Mouse (Mus musculus): Measurements from ENCODE around the gene Clcn1. TPM values are rescaled to one million over a fixed set of nuclear protein-coding genes. Genes with fewer than 3 reads are reported as not detected.

Clcn1 gene
- polyA plus RNA-seq, 1 experiment from 2014 or later, result 0.33 TPM

- ATAC-seq (ENCODE audit: insufficient number of reproducible peaks, low FRiP score, low TSS enrichment, low read depth), result no peak
- no peak overlapping the region for H3K4me3 ChIP-seq
- H3K4me2 ChIP-seq, result no peak overlapping the region
- 81% methylated on average over 1 of the region's 1 CpGs for WGBS
- H3K9me3 ChIP-seq, result no peaks in the 10 kb centered on the region
- H3K27ac ChIP-seq, result no peak overlapping the region
- H3K9ac ChIP-seq, result no peak overlapping the region
- H3K4me1 ChIP-seq, result peaks cover 8% of the 10 kb centered on the region
- no peaks in the 10 kb centered on the region for H3K27me3 ChIP-seq
- peaks cover 44% of the 10 kb centered on the region for H3K36me3 ChIP-seq
Measured at GRCm38 (mm10) chr6:42362497-42362896, 76.0 kb downstream of the Clcn1 start.

GRCm38 (mm10) chr6:42362974-42363373 is 76.5 kb downstream of the Clcn1 start:
- H3K9me3 ChIP-seq, result no peaks in the 10 kb centered on the region
- H3K27me3 ChIP-seq, result no peaks in the 10 kb centered on the region
- no peak overlapping the region for H3K4me3 ChIP-seq
- H3K9ac ChIP-seq, result no peak overlapping the region
- no peak overlapping the region for H3K27ac ChIP-seq
- ATAC-seq (ENCODE audit: insufficient number of reproducible peaks, low FRiP score, low TSS enrichment, low read depth), result no peak
- no peak overlapping the region for H3K4me2 ChIP-seq
- 49% methylated on average over 3 of the region's 3 CpGs for WGBS
- peaks cover 39% of the 10 kb centered on the region for H3K36me3 ChIP-seq
- peaks cover 6% of the 10 kb centered on the region; the same call in 1 of the 2 replicates for H3K4me1 ChIP-seq

GRCm38 (mm10) chr6:42364066-42364465 is 77.6 kb downstream of the Clcn1 start:
- H3K4me2 ChIP-seq, result no peak overlapping the region
- no peak overlapping the region for H3K4me3 ChIP-seq
- H3K9ac ChIP-seq, result no peak overlapping the region
- no peak for ATAC-seq (ENCODE audit: insufficient number of reproducible peaks, low FRiP score, low TSS enrichment, low read depth)
- WGBS, result 87% methylated on average over 4 of the region's 4 CpGs
- no peaks in the 10 kb centered on the region for H3K9me3 ChIP-seq
- no peak overlapping the region for H3K27ac ChIP-seq
- H3K27me3 ChIP-seq, result no peaks in the 10 kb centered on the region
- peaks cover 6% of the 10 kb centered on the region; the same call in 1 of the 2 replicates for H3K4me1 ChIP-seq
- H3K36me3 ChIP-seq, result peaks cover 29% of the 10 kb centered on the region

GRCm38 (mm10) chr6:42364607-42365006 is 78.1 kb downstream of the Clcn1 start:
- 88% methylated on average over 15 of the region's 15 CpGs for WGBS
- H3K27me3 ChIP-seq, result no peaks in the 10 kb centered on the region

GRCm38 (mm10) chr6:42365215-42365614 is 78.7 kb downstream of the Clcn1 start:
- Histone ChIP-seq H3K4me2 (no peak overlapping the region), H3K27me3 (no peaks in the 10 kb centered on the region), H3K4me3 (no peak overlapping the region), H3K36me3 (peaks cover 18% of the 10 kb centered on the region), H3K9me3 (no peaks in the 10 kb centered on the region), H3K4me1 (0 out of 2 replicates have a peak, but pooled peaks cover 2% of the 10 kb centered on the region), H3K9ac (no peak overlapping the region), H3K27ac (no peak overlapping the region)
- WGBS, result 93% methylated on average over 6 of the region's 6 CpGs
- no peak for ATAC-seq (ENCODE audit: insufficient number of reproducible peaks, low FRiP score, low TSS enrichment, low read depth)

More at GRCm38 (mm10) chr6:42364607-42365006, 78.1 kb downstream of the Clcn1 start:
- Histone ChIP-seq H3K9ac (no peak overlapping the region), H3K4me1 (peaks cover 4% of the 10 kb centered on the region; the same call in 1 of the 2 replicates), H3K36me3 (peaks cover 24% of the 10 kb centered on the region), H3K9me3 (no peaks in the 10 kb centered on the region), H3K27ac (no peak overlapping the region), H3K4me3 (no peak overlapping the region), H3K4me2 (no peak overlapping the region)
- no peak for ATAC-seq (ENCODE audit: insufficient number of reproducible peaks, low FRiP score, low TSS enrichment, low read depth)

Other genes with a start within 250 kb of the Clcn1 start
- not detected in 2 replicates for gene Sva, start 248.3 kb upstream of the Clcn1 start, polyA plus RNA-seq (2015; fragmentation: Nextera tagmentation; extraction: Ambion mirVana)
- gene Tas2r139, start 145.7 kb upstream of the Clcn1 start, polyA plus RNA-seq (2015; fragmentation: Nextera tagmentation; extraction: Ambion mirVana), result not detected in 2 replicates
- not detected in 2 replicates for gene Tas2r144, start 71.4 kb upstream of the Clcn1 start, polyA plus RNA-seq (2015; fragmentation: Nextera tagmentation; extraction: Ambion mirVana)
- gene Gstk1, start 40.8 kb upstream of the Clcn1 start, polyA plus RNA-seq (2015; fragmentation: Nextera tagmentation; extraction: Ambion mirVana), result 20.7 and 21.4 TPM in 2 replicates
- gene Tmem139, start 24.7 kb upstream of the Clcn1 start, polyA plus RNA-seq (2015; fragmentation: Nextera tagmentation; extraction: Ambion mirVana), result 2.0 and 2.4 TPM in 2 replicates
- 47.1 and 51.2 TPM in 2 replicates for gene Casp2, start 21.7 kb upstream of the Clcn1 start, polyA plus RNA-seq (2015; fragmentation: Nextera tagmentation; extraction: Ambion mirVana)
- gene Fam131b, start 38.0 kb downstream of the Clcn1 start, polyA plus RNA-seq (2015; fragmentation: Nextera tagmentation; extraction: Ambion mirVana), result 0.15 and 0.19 TPM in 2 replicates
- 107 and 138 TPM in 2 replicates for gene Zyx, start 62.9 kb downstream of the Clcn1 start, polyA plus RNA-seq (2015; fragmentation: Nextera tagmentation; extraction: Ambion mirVana)
- 25.4 and 30.1 TPM in 2 replicates for gene Epha1, start 86.6 kb downstream of the Clcn1 start, polyA plus RNA-seq (2015; fragmentation: Nextera tagmentation; extraction: Ambion mirVana)
- gene Tas2r143, start 113.6 kb downstream of the Clcn1 start, polyA plus RNA-seq (2015; fragmentation: Nextera tagmentation; extraction: Ambion mirVana), result not detected in 2 replicates
- not detected in 2 replicates for gene Tas2r135, start 118.7 kb downstream of the Clcn1 start, polyA plus RNA-seq (2015; fragmentation: Nextera tagmentation; extraction: Ambion mirVana)
- gene Tas2r126, start 147.8 kb downstream of the Clcn1 start, polyA plus RNA-seq (2015; fragmentation: Nextera tagmentation; extraction: Ambion mirVana), result 0.26 TPM in 1 of 2 replicates, not detected in the other
- not detected in 2 replicates for gene Olfr458, start 178.5 kb downstream of the Clcn1 start, polyA plus RNA-seq (2015; fragmentation: Nextera tagmentation; extraction: Ambion mirVana)
- gene Olfr457, start 189.7 kb downstream of the Clcn1 start, polyA plus RNA-seq (2015; fragmentation: Nextera tagmentation; extraction: Ambion mirVana), result not detected in 2 replicates
- not detected in 2 replicates for gene Olfr456, start 200.5 kb downstream of the Clcn1 start, polyA plus RNA-seq (2015; fragmentation: Nextera tagmentation; extraction: Ambion mirVana)